ENCODE assay signal across 7 mouse cellular contexts in the genomic region with DNA sequence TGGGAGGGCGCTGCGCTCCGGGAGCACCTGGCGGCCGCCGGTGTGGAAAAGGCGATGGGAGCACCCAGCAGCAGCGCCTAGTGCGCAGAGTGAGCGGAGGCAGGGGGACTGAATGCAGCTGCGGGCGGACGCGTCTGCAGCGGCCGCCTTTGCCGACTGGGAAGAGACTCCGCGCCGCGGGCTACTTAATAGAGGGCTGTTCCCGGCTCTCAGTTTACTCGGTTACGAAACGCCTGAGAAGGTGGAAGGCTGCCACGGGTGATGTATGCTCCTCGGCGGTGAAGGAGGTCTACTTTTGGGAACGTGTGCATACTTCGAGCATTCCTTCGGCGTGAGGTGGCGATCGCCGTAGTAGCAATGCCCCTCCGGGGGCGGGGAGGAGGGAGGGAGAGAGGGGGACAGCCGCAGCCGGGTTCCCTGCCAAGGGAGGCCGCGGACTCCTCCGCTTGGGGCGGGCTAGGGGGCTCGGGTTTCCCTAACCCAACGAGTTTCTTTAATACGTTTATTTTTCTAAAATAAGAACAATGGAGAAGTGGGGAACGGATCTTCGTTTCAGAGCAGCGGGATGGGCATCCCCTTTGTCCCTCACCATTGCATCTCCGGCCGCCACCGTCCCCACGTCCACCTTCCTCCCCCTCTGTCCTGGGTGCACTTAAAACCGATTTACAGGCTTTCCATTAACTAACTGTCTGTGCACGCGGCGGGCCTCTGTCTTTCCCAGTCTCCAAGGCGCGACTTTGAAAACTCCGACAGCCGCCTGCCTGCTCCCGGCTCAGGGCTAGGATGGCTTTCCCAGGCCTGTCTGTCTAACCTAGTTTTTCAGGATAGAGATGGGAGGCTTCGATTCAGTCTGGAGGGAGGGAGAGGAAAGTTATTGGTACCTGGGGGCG. TPM values are rescaled to one million over a fixed set of nuclear protein-coding genes. Genes with fewer than 3 reads are reported as not detected.
DNase-seq lines count a peak whose midpoint lies in the region; ATAC-seq and TF ChIP-seq lines count a peak whose summit lies in the region.

TSS of gene Col12a1 (minus strand) at position 351 of the 890 bp plus-strand sequence.

- peak; percentile 89 for DNase-seq in Patski (ENCODE audit: low read depth, low spot score)
- peak; percentile 83 for DNase-seq in brain, embryonic 14.5 days (ENCODE audit: low read depth)
- peak; percentile 74 for DNase-seq in heart, postnatal 4 days
- DNase-seq in midbrain, postnatal 0 days (ENCODE audit: low spot score): peak; percentile 63
- DNase-seq in urinary bladder, postnatal 10 days (ENCODE audit: low spot score): peak; percentile 38

- peak; percentile 87 for ATAC-seq in Patski
- 0 out of 2 replicates have a peak, but pooled peaks have one; percentile 15 for ATAC-seq in frontal cortex, adult (ENCODE audit: low TSS enrichment)
- peak; percentile 81 for ATAC-seq in limb, embryonic 15.5 days (ENCODE audit: insufficient number of reproducible peaks, low FRiP score, low TSS enrichment, low read depth)
- peak; percentile 18 for ATAC-seq in midbrain, postnatal 0 days (ENCODE audit: low FRiP score)

- peak within 1 kb of the TSS; percentile 65 for H3K4me3 ChIP-seq in limb, embryonic 15.5 days
- H3K4me3 ChIP-seq in midbrain, postnatal 0 days (ENCODE audit: low read depth, low read length): peak within 1 kb of the TSS; percentile 48

- peak within 1 kb of the TSS; percentile 69 for H3K9ac ChIP-seq in limb, embryonic 15.5 days
- peak within 1 kb of the TSS; percentile 44 for H3K9ac ChIP-seq in midbrain, postnatal 0 days (replicated peaks; ENCODE audit: low read length, poor library complexity, severe bottlenecking)

- CTCF ChIA-PET in Patski (lab: Charles Lee): no interaction called here

- under 1% methylated on average over 64 of the region's 64 CpGs for WGBS in limb, embryonic 15.5 days
- WGBS in midbrain, postnatal 0 days: under 1% methylated on average over 58 of the region's 64 CpGs

- no peaks in the 10 kb centered on the region for H3K9me3 ChIP-seq in limb, embryonic 15.5 days
- no peaks in the 10 kb centered on the region for H3K9me3 ChIP-seq in midbrain, postnatal 0 days (ENCODE audit: low read length)

- peak within 1 kb of the TSS; percentile 61 for H3K4me2 ChIP-seq in limb, embryonic 15.5 days
- peak within 1 kb of the TSS; percentile 93 for H3K4me2 ChIP-seq in midbrain, postnatal 0 days (ENCODE audit: low read depth, low read length, poor library complexity, severe bottlenecking)

- H3K27ac ChIP-seq in limb, embryonic 15.5 days: peak within 1 kb of the TSS; percentile 96
- no peak within 1 kb of the TSS for H3K27ac ChIP-seq in midbrain, postnatal 0 days (ENCODE audit: low read depth, low read length)

- H3K36me3 ChIP-seq in limb, embryonic 15.5 days: no peaks in the 10 kb centered on the region
- no peaks in the 10 kb centered on the region for H3K36me3 ChIP-seq in midbrain, postnatal 0 days (ENCODE audit: insufficient read depth, low read length)

- peaks cover 45% of the 10 kb centered on the region for H3K4me1 ChIP-seq in limb, embryonic 15.5 days
- peaks cover 4% of the 10 kb centered on the region; the same call in 1 of the 2 replicates for H3K4me1 ChIP-seq in midbrain, postnatal 0 days (ENCODE audit: insufficient read depth, low read length)

- no peaks in the 10 kb centered on the region for H3K27me3 ChIP-seq in Patski
- H3K27me3 ChIP-seq in limb, embryonic 15.5 days: 0 out of 2 replicates have a peak, but pooled peaks cover 3% of the 10 kb centered on the region
- peaks cover 35% of the 10 kb centered on the region for H3K27me3 ChIP-seq in midbrain, postnatal 0 days (ENCODE audit: insufficient read depth, low read length)

- POLR2A ChIA-PET in Patski (lab: Charles Lee): no interaction called here

- TF ChIP-seq POLR2A in brain, embryonic 14.5 days (IDR thresholded peaks at IDR 0.05; ENCODE audit: borderline replicate concordance, extremely low read depth, insufficient read depth, insufficient read length, poor library complexity, severe bottlenecking): no peak

- TF ChIP-seq CTCF in Patski (IDR thresholded peaks at IDR 0.05): no peak
- no peak for TF ChIP-seq CTCF in brain, embryonic 14.5 days (IDR thresholded peaks at IDR 0.05; ENCODE audit: borderline replicate concordance, extremely low read depth, insufficient read depth, insufficient read length)
- TF ChIP-seq CTCF in midbrain, postnatal 0 days (IDR thresholded peaks at IDR 0.05): peak; percentile 28

- in situ Hi-C loops in Patski (cut with MboI; ENCODE audit: low pct_unique_long_range_greater_than_20kb): loop anchor here (5.0 kb wide), 3 partner anchors 506 to 1076 kb away; no protein-coding TSS in a partner anchor

RNA-seq across cellular contexts. Expression of gene Col12a1, which starts in this region (rescaled TPM):
- polyA plus RNA-seq in Patski (2021): 99.1 TPM
- 13.5 and 25.7 TPM in 2 replicates for polyA plus RNA-seq in brain, embryonic 14.5 days (2012; rRNA removed)
- 10 to 100 TPM; 17.6 to 20.2 TPM for total RNA-seq in heart, postnatal 4 days (2021)
- 180 and 191 TPM in 2 replicates for polyA plus RNA-seq in limb, embryonic 15.5 days (2015; fragmentation: Nextera tagmentation; extraction: Ambion mirVana)
- 19.8 and 20.4 TPM in 2 replicates for total RNA-seq in midbrain, postnatal 0 days (2014; rRNA removed)
- polyA plus RNA-seq in midbrain, postnatal 0 days (2015; fragmentation: Nextera tagmentation; extraction: Ambion mirVana): 5.0 and 5.9 TPM in 2 replicates

Comparison
In these comparisons a context has a peak if more than half of its experiments do, and no peak if none do; other contexts are left out.
1. ATAC-seq: peak in every context shown above with its lines; median percentile 87 in Patski; 81 in limb, embryonic 15.5 days; 18 in midbrain, postnatal 0 days; 15 in frontal cortex, adult.
2. DNase-seq: peak in every context shown above with its lines; median percentile 89 in Patski; 83 in brain, embryonic 14.5 days; 74 in heart, postnatal 4 days; 63 in midbrain, postnatal 0 days; 38 in urinary bladder, postnatal 10 days.